Mouse (Mus musculus): ENCODE data around the gene Gpatch2l. TPM values are rescaled to one million over a fixed set of nuclear protein-coding genes. Genes with fewer than 3 reads are reported as not detected.

Gpatch2l gene
- total RNA-seq (2012; rRNA removed) (7.8 and 8.5 TPM in 2 replicates), total RNA-seq (2014; rRNA removed) (5.2 and 5.5 TPM in 2 replicates), polyA plus RNA-seq (2012; ENCODE audit: insufficient read length, low read depth) (8.0 and 8.9 TPM in 2 replicates)

DNA sequence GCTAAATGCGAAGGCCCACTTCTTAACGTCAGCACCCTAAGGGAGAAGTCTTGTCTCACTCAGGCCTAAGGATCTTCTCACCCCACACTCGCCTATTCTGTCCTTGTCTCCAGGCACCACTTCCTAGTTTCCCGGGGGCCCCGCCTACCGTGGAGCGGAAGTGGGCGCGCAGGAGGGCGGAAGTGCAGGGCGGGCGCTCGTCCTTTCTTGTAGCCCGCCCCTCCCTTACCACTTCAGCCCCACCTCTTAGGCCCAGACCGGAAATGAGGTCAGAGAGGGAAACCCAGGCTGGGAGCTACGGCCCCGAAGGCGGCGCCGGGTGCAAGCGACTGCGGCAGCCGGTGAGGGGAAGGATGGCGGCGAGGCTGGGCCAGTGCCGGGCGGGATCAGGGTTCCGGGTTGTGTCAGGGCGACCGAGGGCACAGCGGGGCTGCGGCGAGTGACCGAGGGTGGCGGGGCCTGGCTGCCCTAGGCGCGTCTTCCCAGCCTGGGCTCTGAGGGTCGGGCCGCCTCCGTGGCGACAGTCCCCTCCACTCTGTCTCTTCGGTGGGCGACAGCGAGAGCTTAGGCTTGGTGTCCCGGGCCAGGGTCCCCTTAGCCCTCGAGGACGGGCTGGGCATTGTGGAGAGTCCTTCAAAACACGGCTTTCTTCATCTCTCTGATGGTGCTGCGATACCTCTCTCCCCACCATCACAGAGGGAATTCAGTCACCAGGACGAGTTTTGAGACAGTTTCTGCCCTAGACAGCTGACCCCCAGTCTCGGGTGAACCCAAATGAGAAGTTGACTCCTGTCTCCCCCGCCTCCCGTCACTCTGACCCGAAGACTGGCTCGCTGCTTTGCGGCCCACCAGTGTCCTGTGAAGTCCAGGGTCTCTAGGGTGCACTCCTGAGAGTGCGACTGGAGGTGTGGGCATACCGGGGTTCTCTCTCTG, at the start of gene Gpatch2l:
Gene Gpatch2l (plus strand): TSS at position 255 of the 933 bp plus-strand sequence.
- Histone ChIP-seq H3K36me3 (replicated peaks in 1 of 2; ENCODE audit: control insufficient read depth in 1 of 2, insufficient read depth in 1 of 2, low read length in 1 of 2) (peaks cover 21 to 25% of the 10 kb centered on the region in 2 experiments), H3K27me3 (replicated peaks) (no peaks in the 10 kb centered on the region), H3K9ac (ENCODE audit: insufficient read depth, low read depth) (peak within 1 kb of the TSS; percentile 90), H3K4me2 (ENCODE audit: insufficient read depth, low read depth, poor library complexity, severe bottlenecking) (peak within 1 kb of the TSS; percentile 97), H3K4me3 (replicated peaks in 1 of 3; ENCODE audit: low read depth in 2 of 3, low read length in 2 of 3, poor library complexity in 1 of 3) (peak within 1 kb of the TSS; percentile 93 to 97 (median 94)), H3K9me3 (replicated peaks; ENCODE audit: low read length) (no peaks in the 10 kb centered on the region), H3K79me2 (replicated peaks; ENCODE audit: control insufficient read depth, extremely low read depth, insufficient read depth, poor library complexity, severe bottlenecking) (peaks cover 8% of the 10 kb centered on the region; the same call in 1 of the 2 replicates), H3K27ac (ENCODE audit: insufficient read depth, low read depth) (peak within 1 kb of the TSS; percentile 51; the same call in 1 of the 2 replicates), H3K4me1 (ENCODE audit: control insufficient read depth in 1 of 2, insufficient read depth in 2 of 2) (peaks cover 3 to 39% of the 10 kb centered on the region in 2 experiments; a peak in 2 of 4 replicates)
- peak; percentile 100 for TF ChIP-seq ELF1 (IDR thresholded peaks at IDR 0.05; ENCODE audit: low read depth, low read length)
- no peak for TF ChIP-seq CHD1 (IDR thresholded peaks at IDR 0.05; ENCODE audit: low read depth, low read length)
- peak; percentile 82 for TF ChIP-seq TCF12 (IDR thresholded peaks at IDR 0.05; ENCODE audit: low read depth, low read length)
- no peak for TF ChIP-seq SMC3 (IDR thresholded peaks at IDR 0.05; ENCODE audit: low read depth, low read length)
- TF ChIP-seq TBP (conservative IDR thresholded peaks at IDR 0.05; ENCODE audit: low read depth, low read length), result peak; percentile 53; the same call in 1 of the 2 replicates
- TF ChIP-seq POLR2AphosphoS2 (IDR thresholded peaks at IDR 0.05; ENCODE audit: low read depth, low read length), result peak; percentile 62; the same call in 1 of the 2 replicates
- TF ChIP-seq MAFK (IDR thresholded peaks at IDR 0.05; ENCODE audit: insufficient replicate concordance, low read length), result no peak
- TF ChIP-seq KAT2A (IDR thresholded peaks at IDR 0.05; ENCODE audit: insufficient replicate concordance, low read length), result peak; percentile 71; the same call in 1 of the 2 replicates
- peak; percentile 95 for TF ChIP-seq MAZ (IDR thresholded peaks at IDR 0.05; ENCODE audit: low read depth, low read length)
- 0 out of 2 replicates have a peak, but pooled peaks have one; percentile 35 for TF ChIP-seq NRF1 (IDR thresholded peaks at IDR 0.05; ENCODE audit: low read depth, low read length)
- TF ChIP-seq CTCF (conservative IDR thresholded peaks at IDR 0.05 in 1 of 2, IDR thresholded peaks at IDR 0.05 in 1 of 2; ENCODE audit: low read depth in 2 of 2, low read length in 2 of 2), result no peak
- TF ChIP-seq ZMIZ1 (IDR thresholded peaks at IDR 0.05; ENCODE audit: low read depth, low read length), result peak; percentile 91; the same call in 1 of the 2 replicates
- TF ChIP-seq EP300 (IDR thresholded peaks at IDR 0.05; ENCODE audit: low read length), result no peak
- no peak; the same call in 1 of the 2 replicates for TF ChIP-seq BHLHE40 (IDR thresholded peaks at IDR 0.05; ENCODE audit: low read depth, low read length)
- TF ChIP-seq IRF4 (IDR thresholded peaks at IDR 0.05; ENCODE audit: low read depth, low read length), result peak; percentile 67
- peak; percentile 63 for TF ChIP-seq MAX (IDR thresholded peaks at IDR 0.05; ENCODE audit: low read length)
- TF ChIP-seq POLR2A (IDR thresholded peaks at IDR 0.05; ENCODE audit: low read depth, low read length), result peak; percentile 89
- TF ChIP-seq HCFC1 (IDR thresholded peaks at IDR 0.05; ENCODE audit: low read depth, low read length), result peak; percentile 84
- TF ChIP-seq USF2 (conservative IDR thresholded peaks at IDR 0.05; ENCODE audit: low read depth, low read length), result no peak
- TF ChIP-seq MEF2A (IDR thresholded peaks at IDR 0.05; ENCODE audit: borderline replicate concordance, low read depth, low read length), result peak; percentile 68
- TF ChIP-seq NELFE (IDR thresholded peaks at IDR 0.05; ENCODE audit: low read depth, low read length), result peak; percentile 75
- no peak; the same call in 1 of the 2 replicates for TF ChIP-seq E2F4 (IDR thresholded peaks at IDR 0.05; ENCODE audit: insufficient replicate concordance, low read depth, low read length)
- 0 out of 2 replicates have a peak, but pooled peaks have one; percentile 2 for TF ChIP-seq JUN (IDR thresholded peaks at IDR 0.05; ENCODE audit: insufficient read depth, low read depth, low read length)
- no peak for TF ChIP-seq JUND (conservative IDR thresholded peaks at IDR 0.05; ENCODE audit: low read depth, low read length)
- peak; percentile 42; the same call in 1 of the 2 replicates for TF ChIP-seq RCOR1 (conservative IDR thresholded peaks at IDR 0.05; ENCODE audit: low read depth, low read length)
- no peak for TF ChIP-seq ZC3H11A (IDR thresholded peaks at IDR 0.05; ENCODE audit: low read depth, low read length)
- TF ChIP-seq USF1 (IDR thresholded peaks at IDR 0.05; ENCODE audit: low read depth, low read length), result no peak
- no peak for TF ChIP-seq RAD21 (IDR thresholded peaks at IDR 0.05; ENCODE audit: low read depth, low read length)
- 0 out of 2 replicates have a peak, but pooled peaks have one; percentile 35 for TF ChIP-seq CHD2 (IDR thresholded peaks at IDR 0.05; ENCODE audit: low read length)
- TF ChIP-seq UBTF (IDR thresholded peaks at IDR 0.05; ENCODE audit: low read depth, low read length), result peak; percentile 75; the same call in 1 of the 2 replicates
- peak; percentile 89 for TF ChIP-seq SIN3A (IDR thresholded peaks at IDR 0.05; ENCODE audit: low read length)
- no peak for TF ChIP-seq ZKSCAN1 (IDR thresholded peaks at IDR 0.05; ENCODE audit: borderline replicate concordance, low read depth, low read length)
- no peak for TF ChIP-seq PAX5 (IDR thresholded peaks at IDR 0.05; ENCODE audit: low read length)
- peak; percentile 67 for TF ChIP-seq ETS1 (conservative IDR thresholded peaks at IDR 0.05; ENCODE audit: low read depth, low read length)
- peak; percentile 84 for TF ChIP-seq MXI1 (IDR thresholded peaks at IDR 0.05; ENCODE audit: low read depth, low read length)
- dilution Hi-C loops (cut with MboI; ENCODE audit: extremely low pct_ligation_motif_present, extremely low pct_unique_long_range_greater_than_20kb, low sequenced_read_pairs) (no loop called here), in situ Hi-C loops (cut with MboI; ENCODE audit: low pct_ligation_motif_present, low pct_unique_long_range_greater_than_20kb, low sequenced_read_pairs) (no loop called here)
- DNase-seq (ENCODE audit: extremely low read depth), result peak; percentile 97
